Comparison of ENCODE assay signal across 19 mouse cellular contexts in the genomic region with DNA sequence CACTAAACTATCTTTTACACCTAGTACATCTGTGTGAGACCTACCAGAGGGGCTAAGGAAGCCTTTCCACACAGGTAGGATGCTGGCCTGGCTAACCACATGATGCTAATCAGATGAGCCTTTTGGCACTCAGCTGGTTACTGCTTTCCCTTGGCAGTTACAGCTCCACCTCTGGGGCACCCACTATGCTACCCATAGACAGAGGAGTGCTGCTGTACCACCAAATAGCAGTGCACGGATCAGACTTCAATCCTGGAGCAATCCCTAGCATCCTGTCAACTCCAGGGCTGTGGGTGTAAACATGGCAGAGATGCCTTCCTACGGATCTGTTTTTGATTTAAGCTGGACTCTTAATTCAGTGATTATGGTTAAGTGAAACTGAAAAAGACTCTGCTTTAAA. TPM values are rescaled to one million over a fixed set of nuclear protein-coding genes. Genes with fewer than 3 reads are reported as not detected.
DNase-seq lines count a peak whose midpoint lies in the region; ATAC-seq lines count a peak whose summit lies in the region.
"Had no signal": no experiment of that assay in that cellular context is flagged by ENCODE, and none has a peak within 500 bp of the region (broad histone marks: within the 10 kb centered on the region; RNA-seq: fewer than 3 reads in every experiment).

No protein-coding gene starts in this region.

- peaks cover 16% of the 10 kb centered on the region for H3K4me1 ChIP-seq in heart, embryonic 12.5 days (replicated peaks)

- DNase-seq in frontal cortex, postnatal 36 days (ENCODE audit: low spot score in 2 of 2) = no peak
- peak; percentile 54 for DNase-seq in heart, adult 11 months
- DNase-seq: adrenal gland, adult 2 months; adrenal gland, adult 8-10 months; adrenal gland, postnatal 10 days; adrenal gland, postnatal 14 days; adrenal gland, postnatal 25 days; adrenal gland, postnatal 36 days; B cell, adult 2 months; cerebellum, adult 11 months; cerebellum, adult 11-12 months; cerebellum, adult 18-20 months had no signal

- peak; percentile 56 for ATAC-seq in frontal cortex, adult (ENCODE audit: low TSS enrichment)
- no peak for ATAC-seq in heart, embryonic 12.5 days (ENCODE audit: insufficient number of reproducible peaks, low FRiP score)
- ATAC-seq: activated CD4-positive, CD25-positive, alpha-beta regulatory T cell, adult 4 months; CD4-positive, CD25-positive, alpha-beta regulatory T cell, adult 4 months; Patski had no signal

- H3K4me2 ChIP-seq in heart, embryonic 12.5 days = no peak overlapping the region

- H3K36me3 ChIP-seq in heart, embryonic 12.5 days = peaks cover 22% of the 10 kb centered on the region
- H3K36me3 ChIP-seq: G1E had no signal

- no peak overlapping the region for H3K9ac ChIP-seq in heart, embryonic 12.5 days

- H3K27me3 ChIP-seq in heart, embryonic 12.5 days (replicated peaks) = no peaks in the 10 kb centered on the region
- H3K27me3 ChIP-seq: CH12.LX, Patski had no signal

- H3K4me3 ChIP-seq in heart, embryonic 12.5 days = no peak overlapping the region

- 0 out of 2 replicates have a peak, but pooled peaks cover 3% of the 10 kb centered on the region for H3K9me3 ChIP-seq in heart, embryonic 12.5 days (replicated peaks)
- H3K9me3 ChIP-seq: G1E had no signal

- no peak overlapping the region for H3K27ac ChIP-seq in heart, embryonic 12.5 days (ENCODE audit: poor library complexity, severe bottlenecking)

- 67% methylated on average over 2 of the region's 2 CpGs for WGBS in heart, embryonic 12.5 days

RNA-seq across cellular contexts. Expression of gene Micu2, which starts 13.3 kb away (rescaled TPM):
- polyA plus RNA-seq in heart, embryonic 12.5 days (2016; fragmentation: Nextera tagmentation; extraction: Ambion mirVana) = 103 and 106 TPM in 2 replicates
